Mouse (Mus musculus) limb, embryonic 13.5 days (tissue): ENCODE data around the gene Tstd1. TPM values are rescaled to one million over a fixed set of nuclear protein-coding genes. Genes with fewer than 3 reads are reported as not detected.
A peak's percentile ranks its signal among the peaks of the same experiment; 100 is the strongest.

Source experiments
- ATAC-seq: fragments of 200-750 bp; cut with Nextera tagmentation; 2 replicates; pipeline ENCODE4 v1.8.0; 2017; ENCODE audit warnings: low read depth, moderate number of reproducible peaks, moderate TSS enrichment; ENCODE audit not compliant: low FRiP score
- H3K27ac ChIP-seq: fragments of 300-500 bp; sonication (generic); 2 replicates; pipeline ENCODE4 v1.5.1; 2015; ENCODE audit warnings: inconsistent platforms, mild to moderate bottlenecking, moderate library complexity
- H3K27me3 ChIP-seq: fragments of 300-500 bp; sonication (generic); 2 replicates; pipeline ENCODE4 v1.6.1; 2015; ENCODE audit warnings: mild to moderate bottlenecking, inconsistent platforms
- H3K36me3 ChIP-seq: fragments of 300-500 bp; sonication (generic); 2 replicates; pipeline ENCODE4 v1.6.1; 2015; ENCODE audit warnings: inconsistent platforms, mild to moderate bottlenecking, moderate library complexity
- H3K4me1 ChIP-seq: fragments of 300-500 bp; sonication (generic); 2 replicates; pipeline ENCODE4 v1.6.1; 2015; ENCODE audit warnings: inconsistent platforms
- H3K4me2 ChIP-seq: fragments of 300-500 bp; sonication (generic); replicated peaks from 2 replicates; pipeline ENCODE4 v1.6.1; 2015; ENCODE audit warnings: inconsistent platforms, mild to moderate bottlenecking, moderate library complexity
- H3K4me3 ChIP-seq: fragments of 300-500 bp; sonication (generic); 2 replicates; pipeline ENCODE4 v1.5.1; 2015; ENCODE audit warnings: moderate library complexity, mild to moderate bottlenecking, inconsistent platforms
- H3K9ac ChIP-seq: fragments of 300-500 bp; sonication (generic); 2 replicates; pipeline ENCODE4 v1.6.1; 2015; ENCODE audit warnings: mild to moderate bottlenecking, inconsistent platforms
- H3K9me3 ChIP-seq: fragments of 300-500 bp; sonication (generic); 2 replicates; pipeline ENCODE4 v1.6.1; 2016; ENCODE audit warnings: inconsistent platforms
- WGBS: fragments of 180-500 bp; shearing (Covaris S2); methylation state at CpG from one replicate; pipeline ENCODE4 v1.1.7; 2015; 5-methylcytosine and 5-hydroxymethylcytosine counted together
- polyA plus RNA-seq: library from polyadenylated mRNA; unstranded; fragments of >200 nt; fragmentation: Nextera tagmentation; extraction: Ambion mirVana; gene quantifications from 2 replicates; pipeline ENCODE4 v1.2.1, GENCODE M21; 2015

Tstd1 gene
- 7.3 and 9.0 TPM in 2 replicates for polyA plus RNA-seq

GRCm38 (mm10) chr1:171418660-171419059, at the start of gene Tstd1:
Tstd1 (plus strand) TSS chr1:171418872.
- Histone ChIP-seq H3K36me3 (peaks cover 62% of the 10 kb centered on the region), H3K27me3 (no peaks in the 10 kb centered on the region), H3K9me3 (no peaks in the 10 kb centered on the region), H3K27ac (no peak within 1 kb of the TSS), H3K4me1 (peaks cover under 1% of the 10 kb centered on the region; the same call in 1 of the 2 replicates), H3K4me3 (no peak within 1 kb of the TSS), H3K4me2 (no peak within 1 kb of the TSS), H3K9ac (no peak within 1 kb of the TSS)
- no peak for ATAC-seq
- 91% methylated on average over 5 of the region's 5 CpGs for WGBS

DNA sequence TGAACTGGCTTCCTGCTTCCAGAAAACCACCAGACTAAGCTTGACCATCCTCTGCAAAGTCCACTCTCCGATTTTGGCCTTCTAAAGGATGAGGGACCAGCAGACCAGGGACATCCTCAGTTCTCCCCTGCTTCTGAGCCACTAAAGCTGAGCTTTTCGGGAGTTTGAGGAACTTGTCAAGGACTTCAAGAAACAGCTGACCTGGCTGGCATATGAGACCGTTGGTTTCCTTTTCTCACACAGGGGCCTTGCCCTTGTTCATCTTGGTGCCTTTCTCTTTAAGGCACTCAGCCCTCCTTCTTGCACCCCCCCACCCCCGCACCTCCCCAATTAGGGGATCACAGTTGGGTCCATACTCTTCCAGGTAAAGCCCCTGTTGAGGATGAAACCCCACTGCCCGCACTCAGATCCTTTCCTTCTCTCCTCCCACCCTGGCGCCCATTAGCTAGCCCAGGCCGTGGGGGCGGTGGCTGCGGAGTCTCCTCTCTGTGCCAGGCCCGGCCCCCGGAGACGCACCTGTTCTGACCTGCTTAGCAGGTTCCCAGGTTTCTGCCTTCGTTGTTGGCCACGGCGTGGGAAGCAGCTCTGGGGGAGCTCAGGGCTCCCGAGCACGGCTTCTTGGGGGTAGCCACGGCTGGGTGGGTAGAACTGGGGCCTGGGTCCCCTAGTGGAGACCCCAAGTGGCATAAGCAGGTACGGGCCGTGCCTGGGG, 48.7 kb upstream of the Tstd1 start, which contains the start of gene Nectin4:
Gene Nectin4, plus strand, starts transcription at position 255 of the 712 bp plus-strand sequence.
- Histone ChIP-seq H3K36me3 (no peaks in the 10 kb centered on the region), H3K27me3 (peaks cover 66% of the 10 kb centered on the region), H3K27ac (no peak within 1 kb of the TSS), H3K9ac (no peak within 1 kb of the TSS), H3K9me3 (no peaks in the 10 kb centered on the region), H3K4me1 (peaks cover 14% of the 10 kb centered on the region), H3K4me3 (peak within 1 kb of the TSS; percentile 8), H3K4me2 (peak within 1 kb of the TSS; percentile 36)
- ATAC-seq: no peak
- 36% methylated on average over 20 of the region's 20 CpGs for WGBS

GRCm38 (mm10) chr1:171372880-171373279, 45.8 kb upstream of the Tstd1 start:
- H3K27ac ChIP-seq: no peak overlapping the region
- H3K4me1 ChIP-seq: peaks cover 20% of the 10 kb centered on the region
- 56% methylated on average over 3 of the region's 3 CpGs for WGBS
- no peak overlapping the region for H3K4me2 ChIP-seq
- H3K4me3 ChIP-seq: no peak overlapping the region
- H3K9me3 ChIP-seq: no peaks in the 10 kb centered on the region
- ATAC-seq: no peak
- no peak overlapping the region for H3K9ac ChIP-seq
- H3K27me3 ChIP-seq: peaks cover 51% of the 10 kb centered on the region
- no peaks in the 10 kb centered on the region for H3K36me3 ChIP-seq

GRCm38 (mm10) chr1:171373946-171374345, 44.7 kb upstream of the Tstd1 start:
- Histone ChIP-seq H3K9ac (no peak overlapping the region), H3K4me1 (peaks cover 20% of the 10 kb centered on the region), H3K4me2 (peak overlapping the region; percentile 9; the same call in 1 of the 2 replicates), H3K36me3 (no peaks in the 10 kb centered on the region), H3K27ac (peak overlapping the region; percentile 10; the same call in 1 of the 2 replicates), H3K27me3 (peaks cover 55% of the 10 kb centered on the region), H3K4me3 (no peak overlapping the region), H3K9me3 (no peaks in the 10 kb centered on the region)
- ATAC-seq: 0 out of 2 replicates have a peak, but pooled peaks have one; percentile 31
- WGBS: 0% methylated on average over 4 of the region's 4 CpGs

- H3K4me3 ChIP-seq: no peak overlapping the region
- no peak overlapping the region for H3K4me2 ChIP-seq
- H3K27ac ChIP-seq: no peak overlapping the region
- no peak overlapping the region for H3K9ac ChIP-seq
- ATAC-seq: no peak
- H3K4me1 ChIP-seq: peaks cover 33% of the 10 kb centered on the region
- H3K36me3 ChIP-seq: no peaks in the 10 kb centered on the region
- H3K27me3 ChIP-seq: peaks cover 57% of the 10 kb centered on the region
- 47% methylated on average over 9 of the region's 9 CpGs for WGBS
- no peaks in the 10 kb centered on the region for H3K9me3 ChIP-seq
These were observed 43.0 kb upstream of the Tstd1 start for GRCm38 (mm10) chr1:171375646-171376097.

GRCm38 (mm10) chr1:171378298-171378697, 40.4 kb upstream of the Tstd1 start:
- Histone ChIP-seq H3K4me1 (peaks cover 34% of the 10 kb centered on the region), H3K4me2 (no peak overlapping the region), H3K9me3 (no peaks in the 10 kb centered on the region), H3K27me3 (peaks cover 53% of the 10 kb centered on the region), H3K9ac (no peak overlapping the region), H3K36me3 (no peaks in the 10 kb centered on the region), H3K4me3 (no peak overlapping the region), H3K27ac (no peak overlapping the region)
- no peak for ATAC-seq
- WGBS: 85% methylated on average over 6 of the region's 6 CpGs

DNA sequence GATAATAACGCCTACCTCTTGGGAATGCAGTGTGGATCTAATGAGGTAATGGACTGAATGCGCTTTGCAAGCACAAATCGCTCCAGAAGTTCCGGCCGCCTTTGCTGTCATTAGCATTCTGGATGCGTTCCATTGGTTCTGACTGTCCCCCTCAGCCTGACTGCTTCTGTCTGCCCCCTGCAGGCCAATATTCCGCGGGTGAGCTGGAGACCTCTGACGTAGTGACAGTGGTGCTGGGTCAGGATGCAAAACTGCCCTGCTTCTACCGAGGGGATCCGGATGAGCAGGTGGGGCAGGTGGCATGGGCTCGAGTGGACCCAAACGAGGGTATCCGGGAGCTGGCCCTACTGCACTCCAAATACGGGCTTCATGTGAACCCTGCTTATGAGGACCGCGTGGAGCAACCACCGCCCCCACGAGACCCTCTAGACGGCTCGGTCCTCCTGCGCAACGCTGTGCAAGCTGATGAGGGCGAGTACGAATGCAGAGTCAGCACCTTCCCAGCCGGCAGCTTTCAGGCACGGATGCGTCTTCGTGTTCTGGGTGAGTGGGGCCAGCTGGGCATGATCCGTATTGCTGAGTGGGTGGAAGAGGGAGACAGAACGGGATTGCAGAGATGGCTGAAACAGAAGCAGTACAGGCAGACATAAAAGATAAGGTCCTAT, 38.6 kb upstream of the Tstd1 start:
- 8% methylated on average over 31 of the region's 31 CpGs for WGBS
- Histone ChIP-seq H3K4me1 (peaks cover 20% of the 10 kb centered on the region), H3K27me3 (peaks cover 63% of the 10 kb centered on the region), H3K9me3 (no peaks in the 10 kb centered on the region), H3K36me3 (no peaks in the 10 kb centered on the region), H3K4me2 (peak overlapping the region; percentile 55), H3K9ac (0 out of 2 replicates have a peak overlapping the region, but pooled peaks have one; percentile 25), H3K4me3 (peak overlapping the region; percentile 27), H3K27ac (no peak overlapping the region)
- peak; percentile 34; the same call in 1 of the 2 replicates for ATAC-seq

GRCm38 (mm10) chr1:171382096-171382620, 36.5 kb upstream of the Tstd1 start:
- H3K27me3 ChIP-seq: peaks cover 57% of the 10 kb centered on the region
- no peak overlapping the region for H3K27ac ChIP-seq
- H3K9ac ChIP-seq: no peak overlapping the region
- no peak overlapping the region for H3K4me3 ChIP-seq
- no peak for ATAC-seq
- peaks cover 20% of the 10 kb centered on the region for H3K4me1 ChIP-seq
- H3K9me3 ChIP-seq: no peaks in the 10 kb centered on the region
- no peak overlapping the region for H3K4me2 ChIP-seq
- 86% methylated on average over 11 of the region's 11 CpGs for WGBS
- no peaks in the 10 kb centered on the region for H3K36me3 ChIP-seq

DNA sequence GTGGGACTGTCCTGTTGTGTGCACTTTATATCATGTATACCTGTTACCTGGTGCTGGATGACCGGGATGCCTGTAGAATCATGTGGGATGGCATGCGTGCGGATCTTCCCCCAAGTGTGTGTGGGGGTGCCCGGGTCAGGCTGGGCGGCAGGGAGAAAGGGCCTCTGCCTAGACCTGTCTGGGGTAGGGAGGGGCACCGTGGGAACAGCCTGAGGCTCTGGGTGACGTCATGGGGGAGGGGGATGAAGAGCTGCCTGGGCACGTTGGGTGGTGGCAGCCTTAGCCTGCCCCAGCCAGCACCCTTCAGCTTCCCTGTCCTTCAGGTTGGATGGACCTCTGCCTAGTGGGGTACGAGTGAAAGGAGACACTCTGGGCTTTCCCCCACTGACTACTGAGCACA, 34.3 kb upstream of the Tstd1 start:
- Histone ChIP-seq H3K27ac (no peak overlapping the region), H3K4me2 (no peak overlapping the region), H3K4me1 (peaks cover 26% of the 10 kb centered on the region), H3K36me3 (no peaks in the 10 kb centered on the region), H3K9ac (no peak overlapping the region), H3K9me3 (no peaks in the 10 kb centered on the region), H3K4me3 (no peak overlapping the region), H3K27me3 (peaks cover 43% of the 10 kb centered on the region)
- WGBS: 63% methylated on average over 9 of the region's 9 CpGs
- no peak for ATAC-seq

GRCm38 (mm10) chr1:171385171-171385570, 33.5 kb upstream of the Tstd1 start:
- Histone ChIP-seq H3K27me3 (peaks cover 35% of the 10 kb centered on the region), H3K27ac (no peak overlapping the region), H3K4me2 (no peak overlapping the region), H3K4me3 (no peak overlapping the region), H3K9me3 (no peaks in the 10 kb centered on the region), H3K36me3 (no peaks in the 10 kb centered on the region), H3K4me1 (peaks cover 19% of the 10 kb centered on the region), H3K9ac (no peak overlapping the region)
- WGBS: 75% methylated on average over 9 of the region's 9 CpGs
- ATAC-seq: no peak

- H3K4me1 ChIP-seq: peaks cover 12% of the 10 kb centered on the region
- H3K4me2 ChIP-seq: peak overlapping the region; percentile 41; the same call in 1 of the 2 replicates
- no peak overlapping the region for H3K9ac ChIP-seq
- peak; percentile 57 for ATAC-seq
- peaks cover 18% of the 10 kb centered on the region for H3K27me3 ChIP-seq
- H3K36me3 ChIP-seq: no peaks in the 10 kb centered on the region
- no peaks in the 10 kb centered on the region for H3K9me3 ChIP-seq
- no peak overlapping the region for H3K4me3 ChIP-seq
- WGBS: 7% methylated on average over 6 of the region's 6 CpGs
- H3K27ac ChIP-seq: peak overlapping the region; percentile 7; the same call in 1 of the 2 replicates
These were observed 31.6 kb upstream of the Tstd1 start for GRCm38 (mm10) chr1:171387099-171387498.
